Mouse (Mus musculus): Measurements from ENCODE around the gene Dlgap5.

The Dlgap5 gene

GRCm38 (mm10) chr14:47395462-47396026, 22.7 kb downstream of the Dlgap5 start:
- DNase-seq (ENCODE audit: low spot score in 2 of 2) = no peak

GRCm38 (mm10) chr14:47395007-47395406, 23.2 kb downstream of the Dlgap5 start:
- DNase-seq (ENCODE audit: low spot score in 2 of 2) = no peak

GRCm38 (mm10) chr14:47393354-47394094, 24.7 kb downstream of the Dlgap5 start:
- no peak for DNase-seq (ENCODE audit: low spot score in 2 of 2)

- no peak for DNase-seq (ENCODE audit: low spot score in 2 of 2)
Observed at GRCm38 (mm10) chr14:47386125-47386524, 32.1 kb downstream of the Dlgap5 start.

- no peak for DNase-seq (ENCODE audit: low spot score in 2 of 2)
Observed at GRCm38 (mm10) chr14:47384653-47385052, 33.6 kb downstream of the Dlgap5 start.

GRCm38 (mm10) chr14:47383911-47384310, 34.3 kb downstream of the Dlgap5 start:
- no peak for DNase-seq (ENCODE audit: low spot score in 2 of 2)

GRCm38 (mm10) chr14:47378336-47378735, 39.9 kb downstream of the Dlgap5 start:
- no peak for DNase-seq (ENCODE audit: low spot score in 2 of 2)

- DNase-seq (ENCODE audit: low spot score in 2 of 2) = no peak
Observed at GRCm38 (mm10) chr14:47376526-47376925, 41.7 kb downstream of the Dlgap5 start.

GRCm38 (mm10) chr14:47373728-47374678, 44.2 kb downstream of the Dlgap5 start:
- DNase-seq (ENCODE audit: low spot score in 2 of 2) = no peak

GRCm38 (mm10) chr14:47371689-47372088, 46.5 kb downstream of the Dlgap5 start:
- DNase-seq (ENCODE audit: low spot score in 2 of 2) = no peak

- DNase-seq (ENCODE audit: low spot score in 2 of 2) = no peak
Observed at GRCm38 (mm10) chr14:47370790-47371189, 47.4 kb downstream of the Dlgap5 start.

GRCm38 (mm10) chr14:47369741-47370140, 48.5 kb downstream of the Dlgap5 start:
- no peak for DNase-seq (ENCODE audit: low spot score in 2 of 2)

- DNase-seq (ENCODE audit: low spot score in 2 of 2) = peak; percentile 51 to 59
Observed at GRCm38 (mm10) chr14:47367461-47367860, 50.7 kb downstream of the Dlgap5 start, which contains the start of gene Lgals3. Lgals3 (plus strand) TSS chr14:47367751.

- DNase-seq (ENCODE audit: low spot score in 2 of 2) = peak; percentile 48
Observed at GRCm38 (mm10) chr14:47366881-47367321, 51.3 kb downstream of the Dlgap5 start.

- DNase-seq (ENCODE audit: low spot score in 2 of 2) = peak; percentile 22 to 28
Observed at GRCm38 (mm10) chr14:47364742-47365449, 53.3 kb downstream of the Dlgap5 start.

- no peak for DNase-seq (ENCODE audit: low spot score in 2 of 2)
Observed at GRCm38 (mm10) chr14:47361899-47362298, 56.3 kb downstream of the Dlgap5 start.

- DNase-seq (ENCODE audit: low spot score in 2 of 2) = no peak
Observed at GRCm38 (mm10) chr14:47361418-47361817, 56.8 kb downstream of the Dlgap5 start.

- no peak for DNase-seq (ENCODE audit: low spot score in 2 of 2)
Observed at GRCm38 (mm10) chr14:47359610-47360009, 58.6 kb downstream of the Dlgap5 start.

- no peak for DNase-seq (ENCODE audit: low spot score in 2 of 2)
Observed at GRCm38 (mm10) chr14:47356622-47357021, 61.6 kb downstream of the Dlgap5 start.

- DNase-seq (ENCODE audit: low spot score in 2 of 2) = no peak
Observed at GRCm38 (mm10) chr14:47354948-47355347, 63.3 kb downstream of the Dlgap5 start.

GRCm38 (mm10) chr14:47354111-47354577, 64.1 kb downstream of the Dlgap5 start:
- no peak for DNase-seq (ENCODE audit: low spot score in 2 of 2)
